Mouse (Mus musculus): Measurements from ENCODE around the gene Kcnip1. TPM values are rescaled to one million over a fixed set of nuclear protein-coding genes. Genes with fewer than 3 reads are reported as not detected.

The Kcnip1 gene
- total RNA-seq, 2 experiments from 2014 or later: not detected

GRCm38 (mm10) chr11:33914216-33914615 is 78.7 kb downstream of the Kcnip1 start:
- DNase-seq: no peak
- intact Hi-C loops (cut with DNase I): no loop called here

DNA sequence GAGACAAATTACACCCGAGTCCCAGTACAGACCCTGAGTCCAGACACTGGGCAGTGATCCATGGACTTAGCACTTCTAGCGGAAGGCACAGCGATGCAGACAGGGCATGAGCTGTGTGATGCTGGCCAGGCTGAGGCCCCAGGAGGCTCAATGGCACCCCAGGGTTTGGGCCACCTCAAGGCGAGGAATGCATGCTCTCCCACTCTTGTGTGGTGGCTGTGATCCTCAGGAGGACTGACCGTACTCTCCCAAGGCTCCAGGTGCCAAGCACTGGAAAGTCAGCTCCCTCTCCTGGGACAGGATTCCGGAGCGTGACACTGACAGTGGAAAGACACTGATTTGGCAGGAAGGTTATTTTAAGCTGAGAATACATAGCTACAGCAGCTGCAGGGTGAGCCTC is 79.9 kb downstream of the Kcnip1 start:
- no peak for DNase-seq
- intact Hi-C loops (cut with DNase I): no loop called here

- intact Hi-C loops (cut with DNase I): no loop called here
- no peak for DNase-seq
These were observed 80.8 kb downstream of the Kcnip1 start for GRCm38 (mm10) chr11:33912151-33912571.

DNA sequence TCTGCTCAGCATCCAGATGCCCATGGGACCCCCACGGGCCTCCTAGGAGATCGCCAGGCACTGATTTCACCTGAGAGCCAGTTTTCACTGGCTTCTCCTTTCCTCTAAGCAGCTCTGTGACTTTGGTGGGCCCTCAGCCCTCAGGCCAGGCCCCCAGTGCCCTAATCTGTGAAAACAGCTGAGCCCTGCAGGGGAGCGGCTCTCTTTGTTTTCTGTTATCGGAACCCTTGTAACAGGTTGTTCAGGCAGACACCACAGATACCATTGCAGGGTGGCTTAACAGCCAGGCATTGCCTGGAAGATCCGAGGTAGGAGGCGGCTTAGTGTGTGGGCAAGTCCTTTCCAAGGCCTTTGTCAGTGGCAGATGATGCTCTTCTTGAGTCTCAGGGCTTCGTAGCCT is 82.0 kb downstream of the Kcnip1 start:
- DNase-seq: no peak
- intact Hi-C loops (cut with DNase I): no loop called here

DNA sequence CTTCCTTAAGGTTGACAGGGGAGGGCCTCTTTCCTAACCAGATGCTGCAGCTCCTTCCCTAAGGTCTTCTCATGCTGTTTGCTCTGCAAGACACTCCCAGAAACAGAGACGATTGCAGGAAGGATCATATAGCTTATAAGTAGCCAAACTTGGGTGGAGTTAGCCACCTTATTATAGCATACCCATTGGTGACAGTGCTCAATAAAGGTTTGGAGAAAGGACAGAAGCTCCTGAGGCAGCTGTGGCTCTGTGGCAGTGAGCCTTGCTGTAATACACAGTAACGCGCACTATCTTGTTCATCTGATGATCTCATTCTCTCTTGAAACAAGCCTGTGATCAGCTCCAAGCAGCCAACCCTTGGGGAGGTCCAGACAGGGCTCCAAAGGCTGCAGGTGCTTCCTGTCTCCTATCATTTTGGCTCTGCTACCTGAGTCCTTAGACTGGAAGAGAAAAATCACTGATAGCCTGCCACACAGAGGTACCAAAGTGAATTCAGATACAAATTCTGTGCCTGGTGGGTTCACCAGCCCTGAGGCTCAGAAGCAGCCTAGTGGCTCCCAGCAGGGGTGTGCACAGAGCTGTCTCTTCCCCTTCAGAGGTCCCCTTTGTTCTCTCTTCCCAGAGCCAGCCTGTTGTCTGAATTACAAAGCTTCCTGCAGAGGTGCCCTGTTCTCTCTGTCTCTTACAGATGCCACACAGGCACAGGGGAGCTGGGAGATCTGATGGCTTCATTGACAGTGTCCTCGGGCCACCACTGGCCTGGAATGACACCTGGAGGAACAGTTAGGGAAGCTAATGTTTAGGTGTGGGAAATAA is 84.4 kb downstream of the Kcnip1 start:
- intact Hi-C loops (cut with DNase I): no loop called here
- no peak for DNase-seq

GRCm38 (mm10) chr11:33903494-33903893 is 89.5 kb downstream of the Kcnip1 start:
- intact Hi-C loops (cut with DNase I): no loop called here

DNA sequence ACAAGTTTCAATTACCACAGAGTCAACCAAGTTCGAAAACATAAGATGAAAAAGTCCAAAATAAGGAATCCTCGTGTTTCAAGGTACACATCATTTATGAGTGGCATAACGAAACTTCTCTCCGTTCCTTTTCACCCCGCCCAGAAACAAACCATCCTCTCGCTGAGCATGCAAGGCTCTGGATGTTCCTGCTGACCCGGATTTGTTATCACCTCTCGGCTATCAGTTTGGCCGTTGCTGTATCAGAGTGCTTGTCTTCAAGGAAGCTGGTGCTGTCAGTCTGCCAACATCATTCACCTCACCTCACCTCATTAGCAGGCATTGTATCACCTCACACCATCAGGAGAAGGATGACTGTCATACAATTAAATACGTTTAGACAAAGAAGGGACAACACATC is 90.6 kb downstream of the Kcnip1 start:
- intact Hi-C loops (cut with DNase I): no loop called here
- no peak for DNase-seq

More at GRCm38 (mm10) chr11:33903494-33903893, 89.5 kb downstream of the Kcnip1 start:
- no peak for DNase-seq

GRCm38 (mm10) chr11:33901783-33902182 is 91.2 kb downstream of the Kcnip1 start:
- intact Hi-C loops (cut with DNase I): no loop called here
- DNase-seq: no peak

GRCm38 (mm10) chr11:33891084-33891483 is 101.9 kb downstream of the Kcnip1 start:
- intact Hi-C loops (cut with DNase I): no loop called here
- no peak for DNase-seq

- no peak for DNase-seq
- intact Hi-C loops (cut with DNase I): no loop called here
These were observed 102.6 kb downstream of the Kcnip1 start for GRCm38 (mm10) chr11:33890382-33890781.

DNA sequence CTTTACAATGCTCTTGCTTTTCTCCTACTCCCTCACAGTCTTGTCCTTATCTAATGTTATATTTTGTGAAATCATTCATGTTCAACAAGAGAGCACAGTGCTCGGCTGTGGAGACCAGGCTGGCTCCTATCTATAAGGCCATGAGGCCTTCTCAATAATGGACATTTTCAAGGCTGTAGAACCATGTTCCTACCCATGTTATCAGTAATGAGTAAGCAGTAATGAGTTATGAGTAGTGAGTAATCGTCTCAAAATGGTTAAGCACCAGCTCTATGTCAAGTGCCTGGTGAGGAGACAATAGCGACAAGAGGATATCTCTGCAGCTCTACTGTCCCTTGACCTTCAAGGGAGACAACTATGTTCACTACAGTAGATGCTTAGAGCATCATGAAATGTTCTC is 105.3 kb downstream of the Kcnip1 start:
- no peak for DNase-seq
- intact Hi-C loops (cut with DNase I): no loop called here

DNA sequence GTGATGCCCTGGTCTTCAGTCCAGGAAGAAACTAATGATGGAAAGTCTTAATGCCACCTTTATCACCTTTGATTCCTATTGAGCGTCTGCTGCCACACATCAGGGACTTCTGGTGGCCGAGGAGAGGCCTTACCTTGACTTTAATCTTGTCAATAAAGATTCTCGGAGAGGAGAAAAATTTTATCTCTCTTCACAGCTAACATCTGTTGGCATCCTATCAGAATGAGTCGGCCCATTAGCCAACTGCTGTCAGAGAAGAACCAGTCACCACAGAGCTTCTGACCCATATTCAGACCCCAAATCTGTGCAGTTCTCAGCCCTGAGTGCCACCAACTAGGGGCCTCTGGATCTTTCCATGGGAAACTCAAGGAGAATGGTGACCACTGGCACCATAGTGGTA is 107.0 kb downstream of the Kcnip1 start:
- intact Hi-C loops (cut with DNase I): no loop called here
- no peak for DNase-seq

GRCm38 (mm10) chr11:33882731-33883328 is 110.1 kb downstream of the Kcnip1 start:
- intact Hi-C loops (cut with DNase I): no loop called here
- DNase-seq: no peak

DNA sequence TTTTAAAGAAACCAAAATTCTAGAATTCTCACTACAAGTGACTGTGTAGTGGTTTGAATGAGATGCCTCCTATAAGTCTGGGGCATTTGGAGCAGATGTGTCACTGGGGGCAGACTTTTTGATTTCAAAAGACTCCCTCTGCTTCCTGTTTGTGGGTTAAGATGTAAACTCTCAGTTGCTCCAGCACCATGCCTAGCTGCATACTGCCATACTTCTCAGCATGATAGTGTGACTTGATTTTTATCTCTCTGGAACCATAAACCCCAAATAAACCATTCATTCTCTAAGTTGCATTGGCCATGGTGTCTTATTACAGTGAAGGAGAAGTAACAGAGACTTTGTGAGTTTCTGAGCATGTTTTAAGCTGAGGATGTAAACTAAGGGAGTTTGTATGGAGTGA is 118.0 kb downstream of the Kcnip1 start:
- no peak for DNase-seq
- intact Hi-C loops (cut with DNase I): no loop called here

DNA sequence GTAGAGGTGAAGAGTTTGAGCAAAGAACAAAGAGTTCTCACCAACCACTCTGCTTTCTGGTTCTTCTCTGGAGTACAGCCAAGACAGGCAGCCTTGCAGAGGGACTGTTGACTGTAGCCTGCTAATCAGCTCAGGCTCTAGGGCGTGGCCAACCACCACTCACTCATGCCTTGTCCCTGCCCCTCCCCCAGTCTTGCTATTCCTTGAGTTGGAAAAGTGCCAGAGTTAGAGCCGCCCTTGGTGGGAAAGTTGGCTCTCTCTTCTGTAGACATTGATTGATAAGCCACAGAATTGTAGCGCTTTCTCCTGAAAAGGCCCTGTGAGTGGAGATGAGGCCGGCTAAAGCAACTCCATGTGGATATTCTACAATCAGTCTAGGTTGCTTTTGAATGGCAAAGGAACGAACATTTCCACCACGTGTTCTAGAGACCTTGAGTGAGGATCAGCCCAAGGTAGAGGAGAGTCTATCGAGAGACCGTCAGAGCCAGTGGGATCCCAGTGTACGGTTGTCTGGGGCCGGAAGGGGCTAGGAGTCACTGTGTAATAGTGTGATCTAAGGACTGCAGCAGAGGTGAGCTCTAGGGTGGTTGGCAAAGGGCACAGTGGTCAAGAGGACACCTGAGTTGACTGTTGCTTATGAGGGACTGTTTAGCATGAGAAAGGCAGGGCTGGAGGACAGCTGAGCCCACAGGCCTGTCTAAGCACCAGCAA is 119.7 kb downstream of the Kcnip1 start:
- intact Hi-C loops (cut with DNase I): no loop called here
- DNase-seq: peak in 1 of 2 experiments; percentile 12

GRCm38 (mm10) chr11:33872716-33873048 is 120.3 kb downstream of the Kcnip1 start:
- intact Hi-C loops (cut with DNase I): no loop called here
- no peak for DNase-seq

- intact Hi-C loops (cut with DNase I): no loop called here
These were observed 120.8 kb downstream of the Kcnip1 start for GRCm38 (mm10) chr11:33871998-33872715.

GRCm38 (mm10) chr11:33870246-33870645 is 122.7 kb downstream of the Kcnip1 start:
- DNase-seq: no peak
- intact Hi-C loops (cut with DNase I): no loop called here

More at GRCm38 (mm10) chr11:33871998-33872715, 120.8 kb downstream of the Kcnip1 start:
- DNase-seq: no peak

DNA sequence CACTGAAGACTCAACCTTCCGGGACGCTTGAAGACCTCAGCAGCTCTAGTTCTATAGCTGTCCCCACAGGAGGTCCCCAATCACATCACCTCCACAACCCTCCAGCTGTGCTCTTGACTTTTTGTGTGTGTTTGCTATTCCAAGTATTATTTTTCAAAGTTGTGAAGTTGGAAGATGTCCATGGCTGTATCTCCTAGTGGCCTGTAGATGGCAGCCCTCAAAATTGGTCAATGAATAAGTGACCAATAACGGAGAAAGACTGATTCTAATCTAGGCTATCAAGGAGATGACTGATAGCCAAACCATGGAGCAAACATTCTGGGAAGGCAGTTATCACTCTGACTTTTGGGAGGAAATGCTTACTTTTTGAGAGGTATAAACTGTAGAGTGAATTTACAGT is 123.4 kb downstream of the Kcnip1 start:
- intact Hi-C loops (cut with DNase I): no loop called here
- no peak for DNase-seq

- intact Hi-C loops (cut with DNase I): no loop called here
- DNase-seq: no peak
These were observed 126.2 kb downstream of the Kcnip1 start for GRCm38 (mm10) chr11:33866775-33867174.

DNA sequence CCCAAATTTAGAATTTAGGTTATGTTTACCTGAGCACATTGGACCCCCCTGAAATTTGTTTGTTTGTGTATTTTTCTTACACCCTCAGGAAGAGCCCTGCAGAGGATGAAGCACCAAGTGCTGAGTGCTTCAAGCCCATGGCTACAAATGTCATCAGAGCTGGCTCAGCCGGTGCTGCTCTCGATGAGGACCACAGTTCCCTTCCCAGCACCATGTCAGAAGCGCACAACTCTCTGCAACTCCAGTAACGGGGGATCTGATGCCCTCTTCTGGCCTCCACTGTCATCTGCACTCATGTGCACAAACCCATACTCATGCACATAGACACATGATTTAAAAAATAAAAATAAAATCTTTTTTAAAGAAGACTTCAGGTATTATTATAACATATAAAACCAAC is 128.7 kb downstream of the Kcnip1 start:
- no peak for DNase-seq
- intact Hi-C loops (cut with DNase I): no loop called here

Data from heart, postnatal 14 days (tissue).